Mouse (Mus musculus) kidney, embryonic 15.5 days (tissue): ENCODE measurements around the gene Klhl12. TPM values are rescaled to one million over a fixed set of nuclear protein-coding genes. Genes with fewer than 3 reads are reported as not detected.
"Not testable (repeated sequence)": the region's sequence is repeated elsewhere in the genome, so short reads cannot be mapped to it uniquely, and the experiment has no call there.

ENCODE experiments used
- ATAC-seq: fragments of 200-750 bp; cut with Nextera tagmentation; replicated peaks from 2 replicates; pipeline ENCODE4 v1.8.0; 2017; ENCODE audit warnings: moderate TSS enrichment; ENCODE audit not compliant: low FRiP score
- H3K27ac ChIP-seq: fragments of 300-500 bp; sonication (generic); 2 replicates; pipeline ENCODE4 v1.5.1; 2015; ENCODE audit warnings: mild to moderate bottlenecking, inconsistent platforms
- H3K27me3 ChIP-seq: fragments of 300-500 bp; sonication (generic); 2 replicates; pipeline ENCODE4 v1.6.1; 2015; ENCODE audit warnings: inconsistent platforms
- H3K36me3 ChIP-seq: fragments of 300-500 bp; sonication (generic); 2 replicates; pipeline ENCODE4 v1.6.1; 2015; ENCODE audit warnings: inconsistent platforms
- H3K4me1 ChIP-seq: fragments of 300-500 bp; sonication (generic); 2 replicates; pipeline ENCODE4 v1.6.1; 2015; ENCODE audit warnings: inconsistent platforms
- H3K4me2 ChIP-seq: fragments of 300-500 bp; sonication (generic); 2 replicates; pipeline ENCODE4 v1.6.1; 2015; ENCODE audit warnings: moderate library complexity, mild to moderate bottlenecking, inconsistent platforms
- H3K4me3 ChIP-seq: fragments of 300-500 bp; sonication (generic); replicated peaks from 2 replicates; pipeline ENCODE4 v1.5.1; 2015; ENCODE audit warnings: mild to moderate bottlenecking, inconsistent platforms
- H3K9ac ChIP-seq: fragments of 300-500 bp; sonication (generic); 2 replicates; pipeline ENCODE4 v1.6.1; 2015; ENCODE audit warnings: mild to moderate bottlenecking, inconsistent platforms
- H3K9me3 ChIP-seq: fragments of 300-500 bp; sonication (generic); replicated peaks from 2 replicates; pipeline ENCODE4 v1.6.1; 2016; ENCODE audit warnings: inconsistent platforms
- WGBS: fragments of 180-500 bp; shearing (Covaris S2); methylation state at CpG from one replicate; pipeline ENCODE4 v1.1.7; 2015; ENCODE audit warnings: mixed read lengths; 5-methylcytosine and 5-hydroxymethylcytosine counted together
- polyA plus RNA-seq: library from polyadenylated mRNA; unstranded; fragments of >200 nt; fragmentation: Nextera tagmentation; extraction: Ambion mirVana; gene quantifications from 2 replicates; pipeline ENCODE4 v1.2.1, GENCODE M21; 2015

Gene Klhl12
- polyA plus RNA-seq, 1 experiment from 2014 or later = 31.3 TPM

- no peaks in the 10 kb centered on the region for H3K36me3 ChIP-seq
- ATAC-seq = no peak
- H3K9me3 ChIP-seq = no peaks in the 10 kb centered on the region
- H3K4me2 ChIP-seq = no peak overlapping the region
- H3K27ac ChIP-seq = no peak overlapping the region
- H3K27me3 ChIP-seq = no peaks in the 10 kb centered on the region
- H3K4me3 ChIP-seq = no peak overlapping the region
- no peak overlapping the region for H3K9ac ChIP-seq
- peaks cover 26% of the 10 kb centered on the region for H3K4me1 ChIP-seq
- 79% methylated on average over 8 of the region's 8 CpGs for WGBS
These were observed 64.8 kb downstream of the Klhl12 start for GRCm38 (mm10) chr1:134520001-134520721.

GRCm38 (mm10) chr1:134521163-134521562 lies 65.8 kb downstream of the Klhl12 start:
- Histone ChIP-seq H3K4me2 (no peak overlapping the region), H3K4me3 (no peak overlapping the region), H3K27me3 (no peaks in the 10 kb centered on the region), H3K4me1 (peaks cover 20% of the 10 kb centered on the region), H3K9me3 (no peaks in the 10 kb centered on the region), H3K27ac (no peak overlapping the region), H3K36me3 (no peaks in the 10 kb centered on the region), H3K9ac (no peak overlapping the region)
- 73% methylated on average over 7 of the region's 7 CpGs for WGBS
- ATAC-seq = no peak

GRCm38 (mm10) chr1:134522325-134522724 lies 67.0 kb downstream of the Klhl12 start:
- H3K4me2 ChIP-seq = no peak overlapping the region
- H3K36me3 ChIP-seq = no peaks in the 10 kb centered on the region
- H3K4me1 ChIP-seq = peaks cover 11% of the 10 kb centered on the region
- H3K4me3 ChIP-seq = no peak overlapping the region
- no peaks in the 10 kb centered on the region for H3K27me3 ChIP-seq
- H3K9ac ChIP-seq = no peak overlapping the region
- H3K27ac ChIP-seq = no peak overlapping the region
- no peaks in the 10 kb centered on the region for H3K9me3 ChIP-seq
- ATAC-seq = no peak
- 43% methylated on average over 2 of the region's 2 CpGs for WGBS

GRCm38 (mm10) chr1:134524424-134524823 lies 69.1 kb downstream of the Klhl12 start:
- Histone ChIP-seq H3K27ac (no peak overlapping the region), H3K4me1 (no peaks in the 10 kb centered on the region), H3K4me2 (no peak overlapping the region), H3K9me3 (no peaks in the 10 kb centered on the region), H3K4me3 (no peak overlapping the region), H3K27me3 (no peaks in the 10 kb centered on the region), H3K9ac (no peak overlapping the region), H3K36me3 (no peaks in the 10 kb centered on the region)
- no peak for ATAC-seq
- 80% methylated on average over 5 of the region's 5 CpGs for WGBS

- H3K36me3 ChIP-seq = no peaks in the 10 kb centered on the region
- H3K4me2 ChIP-seq = no peak overlapping the region
- H3K4me1 ChIP-seq = no peaks in the 10 kb centered on the region
- H3K4me3 ChIP-seq = no peak overlapping the region
- ATAC-seq = no peak
- no peaks in the 10 kb centered on the region for H3K27me3 ChIP-seq
- no peaks in the 10 kb centered on the region for H3K9me3 ChIP-seq
- 97% methylated on average over 1 of the region's 1 CpGs for WGBS
- H3K27ac ChIP-seq = no peak overlapping the region
- H3K9ac ChIP-seq = no peak overlapping the region
These were observed 69.7 kb downstream of the Klhl12 start for GRCm38 (mm10) chr1:134525015-134525414.

- no peak overlapping the region for H3K27ac ChIP-seq
- 70% methylated on average over 6 of the region's 6 CpGs for WGBS
- ATAC-seq = peak; percentile 60; the same call in 1 of the 2 replicates
These were observed 71.4 kb downstream of the Klhl12 start for GRCm38 (mm10) chr1:134526752-134527151.

GRCm38 (mm10) chr1:134530618-134531017 lies 75.3 kb downstream of the Klhl12 start:
- Histone ChIP-seq H3K36me3 (no peaks in the 10 kb centered on the region), H3K9me3 (no peaks in the 10 kb centered on the region), H3K4me2 (no peak overlapping the region), H3K27ac (no peak overlapping the region), H3K9ac (no peak overlapping the region), H3K4me1 (no peaks in the 10 kb centered on the region), H3K4me3 (no peak overlapping the region), H3K27me3 (no peaks in the 10 kb centered on the region)
- 78% methylated on average over 6 of the region's 6 CpGs for WGBS
- no peak for ATAC-seq

More at GRCm38 (mm10) chr1:134526752-134527151, 71.4 kb downstream of the Klhl12 start:
- H3K4me1 ChIP-seq = no peaks in the 10 kb centered on the region
- no peak overlapping the region for H3K4me3 ChIP-seq
- no peak overlapping the region for H3K4me2 ChIP-seq
- H3K9me3 ChIP-seq = no peaks in the 10 kb centered on the region
- no peak overlapping the region for H3K9ac ChIP-seq
- no peaks in the 10 kb centered on the region for H3K36me3 ChIP-seq
- no peaks in the 10 kb centered on the region for H3K27me3 ChIP-seq

- H3K4me1 ChIP-seq, H3K4me2 ChIP-seq, H3K36me3 ChIP-seq, ATAC-seq, H3K4me3 ChIP-seq, H3K27ac ChIP-seq, H3K9me3 ChIP-seq, H3K27me3 ChIP-seq, H3K9ac ChIP-seq: not testable (repeated sequence)
- 93% methylated on average over 10 of the region's 10 CpGs for WGBS
These were observed 78.4 kb downstream of the Klhl12 start for GRCm38 (mm10) chr1:134533710-134534109.

GRCm38 (mm10) chr1:134535054-134535453 lies 79.7 kb downstream of the Klhl12 start:
- ATAC-seq = no peak
- Histone ChIP-seq H3K9me3 (no peaks in the 10 kb centered on the region), H3K36me3 (no peaks in the 10 kb centered on the region), H3K9ac (no peak overlapping the region), H3K27ac (no peak overlapping the region), H3K4me1 (no peaks in the 10 kb centered on the region), H3K4me2 (no peak overlapping the region), H3K4me3 (no peak overlapping the region), H3K27me3 (no peaks in the 10 kb centered on the region)
- 96% methylated on average over 1 of the region's 1 CpGs for WGBS

- Histone ChIP-seq H3K27me3 (no peaks in the 10 kb centered on the region), H3K36me3 (no peaks in the 10 kb centered on the region), H3K27ac (no peak overlapping the region), H3K4me1 (no peaks in the 10 kb centered on the region), H3K4me2 (no peak overlapping the region), H3K9me3 (no peaks in the 10 kb centered on the region), H3K9ac (no peak overlapping the region), H3K4me3 (no peak overlapping the region)
- 76% methylated on average over 3 of the region's 3 CpGs for WGBS
- no peak for ATAC-seq
These were observed 80.2 kb downstream of the Klhl12 start for GRCm38 (mm10) chr1:134535513-134535912.

- no peak overlapping the region for H3K4me3 ChIP-seq
- no peak overlapping the region for H3K4me2 ChIP-seq
- WGBS = 90% methylated on average over 10 of the region's 10 CpGs
- no peaks in the 10 kb centered on the region for H3K4me1 ChIP-seq
- peaks cover 5% of the 10 kb centered on the region; the same call in 1 of the 2 replicates for H3K9me3 ChIP-seq
- no peaks in the 10 kb centered on the region for H3K27me3 ChIP-seq
- no peaks in the 10 kb centered on the region for H3K36me3 ChIP-seq
- no peak overlapping the region for H3K27ac ChIP-seq
- ATAC-seq = no peak
- no peak overlapping the region for H3K9ac ChIP-seq
These were observed 85.3 kb downstream of the Klhl12 start for GRCm38 (mm10) chr1:134540610-134541009.
